Mouse (Mus musculus) heart, adult 2 months (tissue): ENCODE data around the gene Sept5.

Experiments used
- CTCF ChIP-seq: fragments of 200-600 bp; IDR thresholded peaks from 2 replicates; pipeline ENCODE4 v1.8.1; 2022; ENCODE audit warnings: antibody characterized with exemption, mild to moderate bottlenecking, moderate library complexity
- EP300 ChIP-seq: fragments of 200-500 bp; IDR thresholded peaks from 2 replicates; pipeline ENCODE4 v1.6.1; 2011; ENCODE audit warnings: low read depth, low read length, control low read depth; ENCODE audit not compliant: insufficient read depth
- POLR2A ChIP-seq: fragments of 200-500 bp; IDR thresholded peaks from 2 replicates; pipeline ENCODE4 v1.6.1; 2011; ENCODE audit warnings: mild to moderate bottlenecking, low read depth, low read length, control low read depth; ENCODE audit not compliant: insufficient read depth

GRCm38 (mm10) chr16:18677746-18678679 lies 48.3 kb upstream of the Sept5 start:
- TF ChIP-seq POLR2A (no peak), EP300 (no peak), CTCF (peak; percentile 85)
